Comparison of ENCODE assay signal across 9 mouse cellular contexts in genomic region chr6:28134251-28134801, GRCm38 (mm10). TPM values are rescaled to one million over a fixed set of nuclear protein-coding genes. Genes with fewer than 3 reads are reported as not detected.
DNase-seq lines count a peak whose midpoint lies in the region; ATAC-seq and TF ChIP-seq lines count a peak whose summit lies in the region.
"Had no signal": no experiment of that assay in that cellular context is flagged by ENCODE, and none has a peak within 500 bp of the region (broad histone marks: within the 10 kb centered on the region; RNA-seq: fewer than 3 reads in every experiment).

No protein-coding gene starts in this region.

- under 1% methylated on average over 20 of the region's 20 CpGs for WGBS in hindbrain, embryonic 10.5 days
- WGBS in liver, postnatal 0 days (ENCODE audit: insufficient replicate concordance): under 1% methylated on average over 20 of the region's 20 CpGs
- under 1% methylated on average over 20 of the region's 20 CpGs for WGBS in stomach, embryonic 15.5 days

- peaks cover 66% of the 10 kb centered on the region for H3K27me3 ChIP-seq in hindbrain, embryonic 10.5 days (ENCODE audit: insufficient read depth, poor library complexity, severe bottlenecking)
- H3K27me3 ChIP-seq in liver, postnatal 0 days (ENCODE audit: insufficient read depth, low read length): peaks cover 50% of the 10 kb centered on the region
- peaks cover 35% of the 10 kb centered on the region for H3K27me3 ChIP-seq in stomach, embryonic 15.5 days (replicated peaks)

- H3K4me2 ChIP-seq in liver, postnatal 0 days (ENCODE audit: low read depth, low read length): peak overlapping the region; percentile 88
- peak overlapping the region; percentile 98 for H3K4me2 ChIP-seq in stomach, embryonic 15.5 days

- H3K9me3 ChIP-seq in hindbrain, embryonic 10.5 days: no peaks in the 10 kb centered on the region
- no peaks in the 10 kb centered on the region for H3K9me3 ChIP-seq in liver, postnatal 0 days (ENCODE audit: low read length)
- no peaks in the 10 kb centered on the region for H3K9me3 ChIP-seq in stomach, embryonic 15.5 days

- 0 out of 2 replicates have a peak overlapping the region, but pooled peaks have one; percentile 78 for H3K27ac ChIP-seq in hindbrain, embryonic 10.5 days
- no peak overlapping the region for H3K27ac ChIP-seq in liver, postnatal 0 days (ENCODE audit: low read depth)
- no peak overlapping the region for H3K27ac ChIP-seq in stomach, embryonic 15.5 days

- no peak for ATAC-seq in liver, postnatal 0 days
- ATAC-seq in stomach, embryonic 15.5 days (ENCODE audit: insufficient read depth, low FRiP score, low read depth): no peak
- ATAC-seq in granulocyte monocyte progenitor cell, adult 5-6 weeks (replicated peaks; ENCODE audit: poor library complexity, severe bottlenecking): no peak

- no peaks in the 10 kb centered on the region for H3K36me3 ChIP-seq in hindbrain, embryonic 10.5 days
- no peaks in the 10 kb centered on the region for H3K36me3 ChIP-seq in liver, postnatal 0 days (replicated peaks; ENCODE audit: insufficient read depth, low read length)
- no peaks in the 10 kb centered on the region for H3K36me3 ChIP-seq in stomach, embryonic 15.5 days

- no peak for TF ChIP-seq CTCF in liver, postnatal 0 days (IDR thresholded peaks at IDR 0.05; ENCODE audit: low read depth)

- no peak overlapping the region for H3K9ac ChIP-seq in liver, postnatal 0 days (replicated peaks)
- H3K9ac ChIP-seq in stomach, embryonic 15.5 days: no peak overlapping the region

- DNase-seq in layer of hippocampus, adult 11-12 months (ENCODE audit: low spot score): peak; percentile 19
- no peak for DNase-seq in layer of hippocampus, postnatal 14 days (ENCODE audit: low spot score in 2 of 2)
- peak; percentile 37 for DNase-seq in embryo, embryonic 10 days (ENCODE audit: low spot score)
- peak; percentile 60 for DNase-seq in hindbrain, embryonic 10.5 days (ENCODE audit: low spot score)
- no peak for DNase-seq in liver, postnatal 0 days
- no peak for DNase-seq in spleen, postnatal 14 days (ENCODE audit: low spot score in 2 of 2)

- H3K4me3 ChIP-seq in hindbrain, embryonic 10.5 days: peak overlapping the region; percentile 69
- H3K4me3 ChIP-seq in liver, postnatal 0 days (ENCODE audit: low read depth, low read length): peak overlapping the region; percentile 55
- peak overlapping the region; percentile 51 for H3K4me3 ChIP-seq in stomach, embryonic 15.5 days (replicated peaks)

- no peak for TF ChIP-seq EP300 in liver, postnatal 0 days (IDR thresholded peaks at IDR 0.05; ENCODE audit: low read depth)

- H3K4me1 ChIP-seq in hindbrain, embryonic 10.5 days (replicated peaks): peaks cover 34% of the 10 kb centered on the region
- peaks cover 11% of the 10 kb centered on the region for H3K4me1 ChIP-seq in liver, postnatal 0 days (ENCODE audit: insufficient read depth)
- peaks cover 16% of the 10 kb centered on the region for H3K4me1 ChIP-seq in stomach, embryonic 15.5 days

RNA-seq across cellular contexts. Expression of gene Grm8, which starts 0.7 kb away (rescaled TPM):
- total RNA-seq in layer of hippocampus, postnatal 14 days (2021): 1 to 10 TPM; 3.4 to 5.5 TPM
- polyA plus RNA-seq in hindbrain, embryonic 10.5 days (2016; fragmentation: Nextera tagmentation; extraction: Ambion mirVana): 0.80 and 0.96 TPM in 2 replicates
- 0.05 TPM in 1 of 2 replicates, not detected in the other for polyA plus RNA-seq in liver, postnatal 0 days (2015; fragmentation: Nextera tagmentation; extraction: Ambion mirVana)
- 1.6 TPM in 2 replicates for polyA plus RNA-seq in stomach, embryonic 15.5 days (2015; fragmentation: Nextera tagmentation; extraction: Ambion mirVana)
- not detected in 2 replicates for total RNA-seq in granulocyte monocyte progenitor cell, adult 5-6 weeks (2014; fragmentation: Nextera tagmentation)
- total RNA-seq in granulocyte monocyte progenitor cell, adult 5-6 weeks (2017): not detected in 2 replicates
- total RNA-seq: neutrophil, adult 5-6 weeks had no signal

Comparison
In these comparisons a context has a peak if more than half of its experiments do, and no peak if none do; other contexts are left out.
1. DNase-seq: peak in layer of hippocampus, adult 11-12 months (single experiment), embryo, embryonic 10 days (single experiment) and hindbrain, embryonic 10.5 days (single experiment); none in layer of hippocampus, postnatal 14 days (0 of 2), liver, postnatal 0 days (single experiment) and spleen, postnatal 14 days (0 of 2).
2. Peak in every context shown above with its lines, with median percentiles within 50 percentile points of each other: H3K4me3 ChIP-seq.